Mouse (Mus musculus): ENCODE results near the gene Ice1.

Gene Ice1

DNA sequence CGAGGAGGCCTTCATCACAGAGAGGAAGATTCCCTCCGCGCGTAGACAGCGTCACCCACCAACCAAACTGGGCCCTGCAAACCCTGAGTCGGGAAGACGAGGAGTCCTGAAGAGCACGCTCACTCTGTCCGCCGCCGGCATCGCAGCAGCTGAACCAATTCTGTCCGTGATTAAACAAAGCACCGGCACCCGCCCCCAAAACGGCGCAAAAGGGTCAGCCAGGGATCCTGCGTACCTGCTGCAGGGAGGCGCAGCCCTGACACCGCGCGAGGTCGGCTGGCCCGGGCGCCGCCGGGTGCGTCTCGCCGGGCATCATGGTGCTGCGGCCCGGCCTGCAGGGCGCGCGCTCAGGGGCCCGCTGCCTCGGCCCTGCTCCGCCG, at the start of gene Ice1:
Gene Ice1, minus strand, starts transcription at position 353 of the 380 bp plus-strand sequence.
- no peak for DNase-seq

DNA sequence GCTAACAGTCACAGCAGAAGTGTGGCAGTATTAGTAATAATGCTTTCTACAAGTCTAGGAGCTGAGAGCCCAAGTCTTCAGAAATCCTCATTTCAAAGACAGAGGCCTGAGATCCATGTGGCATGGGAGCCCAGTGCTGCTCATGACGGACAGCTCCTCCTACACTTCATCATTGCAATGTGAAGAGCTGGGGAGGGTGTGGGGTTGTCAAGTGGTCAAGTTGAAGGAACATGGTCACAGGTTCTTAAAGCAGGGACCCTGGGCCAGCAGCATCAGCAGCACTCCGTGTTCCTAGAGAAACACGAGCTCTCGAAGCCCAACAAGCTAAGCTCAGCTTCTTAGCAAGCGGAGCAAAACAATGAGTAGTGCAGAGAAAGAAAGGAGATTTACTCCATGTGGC, 48.4 kb upstream of the Ice1 start:
- no peak for DNase-seq

DNA sequence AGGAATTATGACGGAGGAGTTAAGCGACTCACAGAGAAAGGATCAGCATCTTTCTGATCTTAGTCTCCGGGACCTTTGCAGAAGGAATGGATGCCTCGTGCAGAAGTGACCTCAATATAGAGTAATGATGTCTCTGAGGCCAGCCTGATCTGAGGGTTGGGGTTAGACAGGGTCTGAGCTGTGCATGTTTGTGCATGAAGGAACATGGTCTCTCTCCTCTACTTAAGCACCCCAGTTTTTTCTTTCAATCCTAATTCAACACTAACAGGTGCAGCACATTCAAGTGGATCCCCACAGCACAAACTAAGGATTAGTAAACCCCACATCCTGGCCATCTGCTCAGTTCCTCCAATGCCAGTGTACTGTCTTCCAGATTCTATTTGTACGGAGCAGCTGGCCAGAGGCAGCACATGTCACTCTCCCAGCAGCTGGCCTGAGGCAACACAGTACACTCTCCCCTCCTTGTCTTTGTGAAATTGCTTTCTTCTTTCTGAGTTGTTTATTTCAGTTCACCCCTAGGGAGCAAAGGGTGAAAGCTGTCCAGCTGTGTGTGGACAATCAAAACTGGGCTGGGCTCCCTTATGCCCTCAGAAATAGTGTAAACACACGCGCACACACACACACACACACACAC, 47.7 kb upstream of the Ice1 start:
- no peak for DNase-seq

- no peak for DNase-seq
Observed at GRCm38 (mm10) chr13:70681411-70682183, 44.2 kb upstream of the Ice1 start.

DNA sequence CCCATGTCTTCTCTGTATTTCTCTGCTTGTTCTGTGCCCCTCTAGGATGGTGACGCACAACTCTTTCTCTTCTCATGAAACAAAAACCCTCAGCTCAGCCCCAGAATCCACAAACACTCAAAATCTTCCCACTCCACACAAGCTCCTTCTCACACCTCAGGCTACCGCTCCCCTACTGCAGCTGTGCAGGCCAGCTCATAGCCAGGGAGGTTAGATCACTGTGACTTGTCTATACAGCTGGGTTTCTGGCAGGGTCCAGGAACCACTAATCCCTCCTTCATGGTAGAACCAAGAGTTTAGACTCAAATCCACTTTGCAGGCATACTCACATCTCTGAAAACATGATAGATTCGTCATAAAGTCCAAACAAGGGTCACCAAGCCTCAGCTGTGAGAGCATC, 42.9 kb upstream of the Ice1 start:
- DNase-seq: no peak

- no peak for DNase-seq
Observed at GRCm38 (mm10) chr13:70677689-70678088, 40.3 kb upstream of the Ice1 start.

DNA sequence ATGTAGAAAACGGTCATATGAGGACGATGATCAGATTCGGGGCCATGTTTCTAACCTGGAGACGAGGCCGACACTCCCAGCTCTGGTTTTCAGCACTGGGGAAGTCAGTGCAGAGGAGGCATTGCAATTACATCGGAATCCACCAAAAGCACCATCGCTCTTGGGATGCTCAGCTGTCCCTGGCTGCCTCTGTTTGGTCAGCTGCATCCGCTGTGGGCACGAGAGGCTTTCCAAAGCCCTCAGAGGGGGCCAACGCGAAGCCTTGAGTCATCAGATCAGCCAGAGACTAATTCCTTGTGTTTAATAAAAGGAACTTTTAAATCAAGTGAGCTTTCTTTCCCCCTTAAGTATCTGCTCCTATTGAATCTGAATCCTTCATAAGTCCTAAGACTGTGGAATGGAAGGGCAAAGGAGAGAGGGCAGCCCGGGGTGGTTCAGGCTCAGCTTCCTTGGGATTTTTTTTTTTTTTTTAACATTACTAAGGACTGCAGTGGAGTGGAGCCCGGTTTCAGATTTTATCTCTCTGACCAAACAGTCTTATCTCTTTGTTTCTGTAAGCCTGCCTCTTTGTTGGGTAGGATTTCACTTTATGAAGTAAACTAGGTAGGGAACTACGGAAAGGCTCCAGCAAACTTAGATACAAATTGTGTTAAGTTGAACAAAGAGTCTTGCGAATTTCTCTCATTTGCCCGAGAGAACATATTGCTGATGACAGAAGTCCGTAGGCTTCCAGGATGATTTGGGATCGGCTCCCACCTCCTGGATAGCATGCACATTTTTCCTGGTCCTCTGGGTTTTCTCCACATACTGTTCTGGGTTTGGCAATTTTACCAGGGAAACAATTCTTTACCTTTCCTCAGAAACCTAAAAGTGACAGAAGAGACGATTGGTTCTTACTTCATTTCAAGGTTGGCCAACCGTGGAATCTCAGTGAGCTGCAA, 39.1 kb upstream of the Ice1 start:
- no peak for DNase-seq

- no peak for DNase-seq
Observed at GRCm38 (mm10) chr13:70674998-70675397, 37.6 kb upstream of the Ice1 start.

DNA sequence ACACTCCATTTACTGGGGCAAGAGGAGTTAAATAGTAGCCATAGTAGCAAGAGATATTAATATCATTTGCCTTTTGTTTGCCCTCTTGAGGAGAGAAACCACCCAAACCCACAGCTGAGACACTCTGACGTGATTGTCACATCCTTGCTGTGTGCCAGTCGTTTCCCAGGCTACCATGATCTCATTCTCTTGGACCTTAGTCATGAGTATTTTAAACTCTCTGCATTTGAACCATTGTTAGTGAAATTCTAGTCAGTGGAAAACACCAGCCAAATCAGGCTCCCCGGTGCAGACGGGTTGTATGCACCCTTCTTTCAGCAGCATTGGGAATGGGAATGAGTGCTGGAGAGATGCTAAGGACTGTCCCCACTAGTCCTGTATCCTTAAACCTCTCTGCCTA, 32.6 kb upstream of the Ice1 start:
- DNase-seq: no peak

- no peak for DNase-seq
Observed at GRCm38 (mm10) chr13:70659715-70660114, 22.3 kb upstream of the Ice1 start.

GRCm38 (mm10) chr13:70656741-70657140, 19.3 kb upstream of the Ice1 start:
- DNase-seq: no peak

GRCm38 (mm10) chr13:70656329-70656728, 18.9 kb upstream of the Ice1 start:
- no peak for DNase-seq

GRCm38 (mm10) chr13:70655570-70655969, 18.1 kb upstream of the Ice1 start:
- DNase-seq: no peak

DNA sequence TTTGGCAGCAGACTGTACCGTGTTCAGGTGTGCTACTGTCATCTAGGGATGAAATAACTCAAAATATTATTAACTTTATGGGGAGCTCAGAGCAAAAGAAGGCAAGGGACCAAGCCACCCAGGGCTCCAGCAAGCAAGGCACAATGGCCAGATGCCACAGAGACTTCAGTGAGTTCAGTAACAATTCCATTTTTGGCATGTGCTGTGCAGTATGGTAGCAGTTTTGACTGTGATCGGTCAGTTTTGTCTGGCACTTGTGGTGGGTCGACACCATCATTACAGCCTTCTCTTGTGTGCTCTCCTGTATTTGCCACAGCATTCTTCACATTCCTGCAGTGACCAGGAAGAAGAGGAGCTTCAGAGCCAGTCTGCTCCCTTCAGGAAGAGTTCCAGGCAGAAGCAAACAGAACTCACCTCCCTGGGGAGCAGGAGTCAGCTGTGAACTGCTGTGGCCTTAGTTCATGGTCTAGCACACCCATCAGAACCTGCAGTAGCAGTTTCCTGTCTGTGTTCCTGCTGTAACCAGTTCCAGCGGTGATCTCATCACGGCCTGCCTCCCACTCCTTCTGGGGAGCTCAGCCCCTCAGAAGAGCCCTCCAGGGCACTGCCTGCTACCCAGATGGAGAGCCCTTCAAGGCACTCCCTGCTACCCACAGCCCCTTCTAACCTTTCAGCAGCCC, 16.8 kb upstream of the Ice1 start:
- no peak for DNase-seq

GRCm38 (mm10) chr13:70653457-70653856, 16.0 kb upstream of the Ice1 start:
- no peak for DNase-seq

DNA sequence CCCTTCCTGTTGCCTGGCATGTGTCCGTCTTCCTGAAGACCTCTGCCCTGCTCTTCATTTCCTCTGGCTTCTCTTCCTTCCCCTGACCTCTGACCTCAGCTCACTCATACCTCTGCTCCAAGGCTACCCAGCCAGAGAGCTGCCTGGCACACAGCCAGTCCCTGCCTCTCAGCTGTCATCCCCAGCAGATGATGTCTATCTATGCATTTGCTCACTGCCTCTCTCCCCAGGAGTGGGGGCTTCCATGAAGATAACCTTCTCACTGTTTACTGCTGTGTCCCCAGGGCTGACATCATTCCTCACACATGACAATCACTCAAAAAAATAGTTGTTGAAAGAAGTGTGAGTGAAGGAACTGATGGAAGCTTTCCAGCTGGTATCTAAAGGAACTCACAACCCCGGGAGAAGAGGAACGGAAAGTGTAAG, 12.6 kb upstream of the Ice1 start:
- DNase-seq: no peak

DNA sequence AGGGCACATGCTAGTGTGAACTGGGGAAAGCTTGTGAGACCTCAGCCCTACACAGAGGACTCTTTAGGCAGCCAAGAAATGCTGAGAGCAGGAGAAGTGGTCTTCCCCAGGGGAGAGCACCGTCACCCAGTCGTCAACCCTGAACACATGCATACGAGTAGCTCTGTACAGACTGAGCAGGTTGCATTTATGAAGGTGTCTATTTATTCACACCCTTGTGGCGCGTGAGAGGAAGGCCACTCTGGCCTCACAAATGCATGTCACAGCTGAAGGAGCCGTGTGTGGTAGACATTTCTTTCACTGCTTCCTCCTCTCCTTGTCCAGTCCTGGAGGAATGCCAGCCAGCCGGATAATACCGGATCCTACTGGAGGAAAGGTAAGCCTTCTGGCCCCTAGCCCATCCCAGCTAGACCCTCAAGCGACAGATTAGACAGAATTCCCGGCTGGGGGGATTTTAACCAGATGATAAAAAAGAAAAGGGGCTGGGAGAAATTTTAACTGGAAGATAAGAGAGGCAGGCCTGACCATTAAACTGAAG, 8.6 kb upstream of the Ice1 start:
- no peak for DNase-seq

- DNase-seq: no peak
Observed at GRCm38 (mm10) chr13:70644083-70644462, 6.6 kb upstream of the Ice1 start.

DNA sequence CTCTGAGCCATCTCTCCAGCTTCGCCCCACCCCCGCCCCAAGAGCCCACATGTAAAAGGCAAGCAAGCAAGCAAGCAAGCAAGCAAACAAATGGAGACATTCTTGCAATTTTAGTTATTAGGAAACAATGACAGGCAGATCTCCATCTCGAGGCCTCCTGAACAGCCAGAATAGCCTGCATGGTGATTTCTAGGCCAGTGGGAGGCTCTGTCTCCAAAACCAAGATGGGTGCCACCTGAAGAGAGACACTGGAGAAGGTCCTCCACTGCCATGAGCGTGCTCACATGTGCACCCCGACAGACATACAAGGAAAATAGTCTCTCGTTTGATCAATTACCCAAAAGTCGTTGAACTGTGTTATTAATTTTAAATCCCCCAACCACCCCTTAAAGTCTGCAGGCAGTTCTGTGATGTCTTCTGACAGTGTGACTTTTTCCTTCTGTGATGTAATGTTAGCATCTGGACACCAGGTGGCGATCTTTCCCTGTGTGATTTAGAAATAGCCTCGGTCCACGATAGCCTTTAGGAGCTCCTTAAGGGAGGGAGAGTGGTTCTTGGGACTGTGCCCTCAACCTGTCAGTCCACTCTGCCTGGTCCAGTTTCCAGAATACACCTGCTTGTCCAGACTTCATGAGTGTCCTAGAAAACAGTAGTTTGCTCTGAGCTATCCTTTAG, 6.1 kb upstream of the Ice1 start:
- peak; percentile 66 to 67 for DNase-seq

- no peak for DNase-seq
Observed at GRCm38 (mm10) chr13:70641941-70642340, 4.5 kb upstream of the Ice1 start.

DNA sequence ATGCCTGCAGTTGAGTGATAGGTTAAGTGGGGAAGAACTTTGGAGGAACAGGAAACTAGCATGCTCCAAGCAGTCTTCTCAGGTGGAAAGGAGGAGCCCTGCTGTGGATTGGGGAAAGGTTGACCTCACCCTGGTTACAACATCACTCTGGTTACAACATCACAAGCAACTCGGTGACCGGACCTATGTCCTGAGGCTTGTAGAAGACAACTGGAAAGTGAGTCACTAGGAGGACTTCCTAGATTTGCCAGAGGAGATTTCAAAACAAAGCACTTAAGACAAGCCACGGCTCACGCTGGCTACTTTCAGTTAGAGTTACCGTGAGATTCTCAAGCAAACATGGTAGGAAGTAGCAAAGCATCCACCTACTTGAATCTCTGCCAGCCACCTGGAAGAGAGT, 3.9 kb upstream of the Ice1 start:
- no peak for DNase-seq

GRCm38 (mm10) chr13:70639639-70640038, 2.2 kb upstream of the Ice1 start:
- no peak for DNase-seq

Measured in B cell, adult 2 months (primary cell).